Mouse (Mus musculus): ENCODE data around the gene Large2. TPM values are rescaled to one million over a fixed set of nuclear protein-coding genes. Genes with fewer than 3 reads are reported as not detected.

The Large2 gene
- polyA plus RNA-seq, 1 experiment, result 1.9 TPM

GRCm38 (mm10) chr2:92331871-92332270, 42.8 kb downstream of the Large2 start:
- no peak overlapping the region for H3K4me3 ChIP-seq (ENCODE audit: insufficient read depth, low read depth, low read length)
- H3K27ac ChIP-seq (replicated peaks; ENCODE audit: low read depth, low read length), result no peak overlapping the region
- no peaks in the 10 kb centered on the region for H3K4me1 ChIP-seq (ENCODE audit: control insufficient read depth, insufficient read depth, insufficient read length, low read length)

GRCm38 (mm10) chr2:92331410-92331809, 43.3 kb downstream of the Large2 start:
- H3K4me3 ChIP-seq (ENCODE audit: insufficient read depth, low read depth, low read length), result no peak overlapping the region
- H3K4me1 ChIP-seq (ENCODE audit: control insufficient read depth, insufficient read depth, insufficient read length, low read length), result no peaks in the 10 kb centered on the region
- H3K27ac ChIP-seq (replicated peaks; ENCODE audit: low read depth, low read length), result no peak overlapping the region

GRCm38 (mm10) chr2:92330840-92331239, 43.8 kb downstream of the Large2 start:
- Histone ChIP-seq H3K27ac (replicated peaks; ENCODE audit: low read depth, low read length) (no peak overlapping the region), H3K4me3 (ENCODE audit: insufficient read depth, low read depth, low read length) (no peak overlapping the region)

GRCm38 (mm10) chr2:92328206-92328605, 46.5 kb downstream of the Large2 start:
- H3K27ac ChIP-seq (replicated peaks; ENCODE audit: low read depth, low read length), result no peak overlapping the region
- no peak overlapping the region for H3K4me3 ChIP-seq (ENCODE audit: insufficient read depth, low read depth, low read length)
- H3K4me1 ChIP-seq (ENCODE audit: control insufficient read depth, insufficient read depth, insufficient read length, low read length), result no peaks in the 10 kb centered on the region

More at GRCm38 (mm10) chr2:92330840-92331239, 43.8 kb downstream of the Large2 start:
- H3K4me1 ChIP-seq (ENCODE audit: control insufficient read depth, insufficient read depth, insufficient read length, low read length), result no peaks in the 10 kb centered on the region

GRCm38 (mm10) chr2:92327601-92328000, 47.1 kb downstream of the Large2 start:
- Histone ChIP-seq H3K27ac (replicated peaks; ENCODE audit: low read depth, low read length) (no peak overlapping the region), H3K4me1 (ENCODE audit: control insufficient read depth, insufficient read depth, insufficient read length, low read length) (no peaks in the 10 kb centered on the region), H3K4me3 (ENCODE audit: insufficient read depth, low read depth, low read length) (no peak overlapping the region)

- Histone ChIP-seq H3K4me3 (ENCODE audit: insufficient read depth, low read depth, low read length) (no peak overlapping the region), H3K4me1 (ENCODE audit: control insufficient read depth, insufficient read depth, insufficient read length, low read length) (no peaks in the 10 kb centered on the region), H3K27ac (replicated peaks; ENCODE audit: low read depth, low read length) (no peak overlapping the region)
Measured at GRCm38 (mm10) chr2:92326221-92326620, 48.4 kb downstream of the Large2 start.

GRCm38 (mm10) chr2:92325676-92326075, 49.0 kb downstream of the Large2 start:
- Histone ChIP-seq H3K4me1 (ENCODE audit: control insufficient read depth, insufficient read depth, insufficient read length, low read length) (no peaks in the 10 kb centered on the region), H3K27ac (replicated peaks; ENCODE audit: low read depth, low read length) (no peak overlapping the region), H3K4me3 (ENCODE audit: insufficient read depth, low read depth, low read length) (no peak overlapping the region)

- Histone ChIP-seq H3K27ac (replicated peaks; ENCODE audit: low read depth, low read length) (no peak overlapping the region), H3K4me1 (ENCODE audit: control insufficient read depth, insufficient read depth, insufficient read length, low read length) (no peaks in the 10 kb centered on the region), H3K4me3 (ENCODE audit: insufficient read depth, low read depth, low read length) (no peak overlapping the region)
Measured at GRCm38 (mm10) chr2:92322669-92323068, 52.0 kb downstream of the Large2 start.

- no peak overlapping the region for H3K27ac ChIP-seq (replicated peaks; ENCODE audit: low read depth, low read length)
- no peaks in the 10 kb centered on the region for H3K4me1 ChIP-seq (ENCODE audit: control insufficient read depth, insufficient read depth, insufficient read length, low read length)
- no peak overlapping the region for H3K4me3 ChIP-seq (ENCODE audit: insufficient read depth, low read depth, low read length)
Measured at GRCm38 (mm10) chr2:92317228-92317627, 57.4 kb downstream of the Large2 start.

- no peaks in the 10 kb centered on the region for H3K4me1 ChIP-seq (ENCODE audit: control insufficient read depth, insufficient read depth, insufficient read length, low read length)
- no peak overlapping the region for H3K4me3 ChIP-seq (ENCODE audit: insufficient read depth, low read depth, low read length)
- no peak overlapping the region for H3K27ac ChIP-seq (replicated peaks; ENCODE audit: low read depth, low read length)
Measured at GRCm38 (mm10) chr2:92316652-92317051, 58.0 kb downstream of the Large2 start.

Other genes with a start within 250 kb of the Large2 start
- 78.2 and 89.5 TPM in 2 replicates for gene Pex16, start 193 bp downstream of the Large2 start, polyA plus RNA-seq (2012; ENCODE audit: insufficient read depth, insufficient read length, missing spikeins)
- gene 1700029I15Rik, start 7.7 kb upstream of the Large2 start, polyA plus RNA-seq (2012; ENCODE audit: insufficient read depth, insufficient read length, missing spikeins), result 3.3 and 4.1 TPM in 2 replicates
- 9.4 and 9.6 TPM in 2 replicates for gene Mapk8ip1, start 26.4 kb upstream of the Large2 start, polyA plus RNA-seq (2012; ENCODE audit: insufficient read depth, insufficient read length, missing spikeins)
- 11.7 and 14.6 TPM in 2 replicates for gene Cry2, start 59.2 kb upstream of the Large2 start, polyA plus RNA-seq (2012; ENCODE audit: insufficient read depth, insufficient read length, missing spikeins)
- 2.9 and 5.5 TPM in 2 replicates for gene Slc35c1, start 85.7 kb upstream of the Large2 start, polyA plus RNA-seq (2012; ENCODE audit: insufficient read depth, insufficient read length, missing spikeins)
- 6.7 and 7.8 TPM in 2 replicates for gene Chst1, start 224.8 kb upstream of the Large2 start, polyA plus RNA-seq (2012; ENCODE audit: insufficient read depth, insufficient read length, missing spikeins)